Mouse (Mus musculus) brain, adult 2 months (tissue): Measurements from ENCODE around the gene Cald1.

Source experiments
- DNase-seq: peaks from one replicate; pipeline ENCODE4 v3.0.0; 2011; ENCODE audit warnings: low read depth, low spot score

Cald1 gene

GRCm38 (mm10) chr6:34754448-34754847, 156.1 kb downstream of the Cald1 start:
- peak; percentile 87 for DNase-seq

GRCm38 (mm10) chr6:34758340-34758739, 160.0 kb downstream of the Cald1 start:
- DNase-seq = no peak

GRCm38 (mm10) chr6:34760023-34760422, 161.7 kb downstream of the Cald1 start:
- DNase-seq = peak; percentile 78

- no peak for DNase-seq
Observed at GRCm38 (mm10) chr6:34765721-34766120, 167.4 kb downstream of the Cald1 start.

GRCm38 (mm10) chr6:34769984-34770383, 171.7 kb downstream of the Cald1 start:
- no peak for DNase-seq

GRCm38 (mm10) chr6:34770491-34770890, 172.2 kb downstream of the Cald1 start:
- peak; percentile 13 for DNase-seq

- DNase-seq = no peak
Observed at GRCm38 (mm10) chr6:34776396-34776795, 178.1 kb downstream of the Cald1 start.

GRCm38 (mm10) chr6:34777094-34777493, 178.8 kb downstream of the Cald1 start:
- DNase-seq = no peak

GRCm38 (mm10) chr6:34777981-34778668, 179.8 kb downstream of the Cald1 start:
- no peak for DNase-seq

- peak; percentile 97 for DNase-seq
Observed at GRCm38 (mm10) chr6:34780231-34780942, 182.1 kb downstream of the Cald1 start, which contains the start of gene Agbl3. Agbl3 (plus strand) TSS chr6:34780432.

- DNase-seq = no peak
Observed at GRCm38 (mm10) chr6:34780943-34781289, 182.6 kb downstream of the Cald1 start.

- DNase-seq = no peak
Observed at GRCm38 (mm10) chr6:34782493-34782892, 184.2 kb downstream of the Cald1 start.

- peak; percentile 3 for DNase-seq
Observed at GRCm38 (mm10) chr6:34796881-34797280, 198.6 kb downstream of the Cald1 start.

GRCm38 (mm10) chr6:34797887-34798286, 199.6 kb downstream of the Cald1 start:
- DNase-seq = no peak

- DNase-seq = no peak
Observed at GRCm38 (mm10) chr6:34805582-34805981, 207.3 kb downstream of the Cald1 start.

GRCm38 (mm10) chr6:34810651-34811050, 212.4 kb downstream of the Cald1 start:
- no peak for DNase-seq

GRCm38 (mm10) chr6:34824406-34824805, 226.1 kb downstream of the Cald1 start:
- peak; percentile 68 for DNase-seq
